Mouse (Mus musculus): Measurements from ENCODE around the gene Atp23. TPM values are rescaled to one million over a fixed set of nuclear protein-coding genes. Genes with fewer than 3 reads are reported as not detected.
A peak's percentile ranks its signal among the peaks of the same experiment; 100 is the strongest.

Gene Atp23
- polyA plus RNA-seq, 1 experiment, result 10.3 TPM

DNA sequence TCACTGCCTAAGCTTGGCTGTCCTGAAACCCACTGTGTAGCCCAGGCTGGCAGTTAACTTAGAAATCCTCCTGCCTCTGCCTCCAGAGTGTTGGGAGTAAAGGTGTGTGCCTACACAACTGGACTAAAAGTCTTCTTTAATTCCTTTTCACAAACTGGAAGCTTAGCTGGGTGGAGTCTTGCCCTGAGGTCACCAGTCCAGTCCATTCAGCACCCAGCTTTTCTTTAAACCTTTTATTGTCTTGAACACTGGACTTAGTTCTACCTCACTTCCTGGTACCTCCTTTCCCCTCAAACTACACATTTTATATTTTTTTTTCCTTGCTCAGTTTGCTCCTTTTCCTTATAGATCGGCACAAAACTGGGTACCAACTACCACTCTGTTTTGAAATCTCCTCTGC lies 10.3 kb upstream of the Atp23 start:
- peaks cover 2% of the 10 kb centered on the region; the same call in 1 of the 2 replicates for H3K4me1 ChIP-seq (ENCODE audit: control insufficient read depth, insufficient read depth, low read length)
- H3K4me3 ChIP-seq (ENCODE audit: control insufficient read depth, low read depth, low read length), result no peak overlapping the region
- TF ChIP-seq POLR2A (IDR thresholded peaks at IDR 0.05; ENCODE audit: control insufficient read depth, low read depth, low read length), result no peak
- no peak for TF ChIP-seq CTCF (IDR thresholded peaks at IDR 0.05; ENCODE audit: control insufficient read depth, insufficient read depth, insufficient replicate concordance, low read depth, low read length)
- no peaks in the 10 kb centered on the region for H3K36me3 ChIP-seq (ENCODE audit: control insufficient read depth, insufficient read depth, low read length)
- no peak overlapping the region for H3K27ac ChIP-seq (ENCODE audit: control insufficient read depth, insufficient read depth, low read depth, low read length)
- H3K27me3 ChIP-seq (ENCODE audit: control insufficient read depth, insufficient read depth, low read length), result no peaks in the 10 kb centered on the region

GRCm38 (mm10) chr10:126906811-126907210 lies 5.7 kb upstream of the Atp23 start:
- Histone ChIP-seq H3K27me3 (ENCODE audit: control insufficient read depth, insufficient read depth, low read length) (no peaks in the 10 kb centered on the region), H3K36me3 (ENCODE audit: control insufficient read depth, insufficient read depth, low read length) (no peaks in the 10 kb centered on the region), H3K27ac (ENCODE audit: control insufficient read depth, insufficient read depth, low read depth, low read length) (no peak overlapping the region), H3K4me3 (ENCODE audit: control insufficient read depth, low read depth, low read length) (peak overlapping the region; percentile 14), H3K4me1 (ENCODE audit: control insufficient read depth, insufficient read depth, low read length) (peaks cover 4% of the 10 kb centered on the region)
- TF ChIP-seq CTCF (IDR thresholded peaks at IDR 0.05; ENCODE audit: control insufficient read depth, insufficient read depth, insufficient replicate concordance, low read depth, low read length) (no peak), POLR2A (IDR thresholded peaks at IDR 0.05; ENCODE audit: control insufficient read depth, low read depth, low read length) (no peak)

- peak; percentile 95 for TF ChIP-seq POLR2A (IDR thresholded peaks at IDR 0.05; ENCODE audit: control insufficient read depth, low read depth, low read length)
- TF ChIP-seq CTCF (IDR thresholded peaks at IDR 0.05; ENCODE audit: control insufficient read depth, insufficient read depth, insufficient replicate concordance, low read depth, low read length), result no peak
- Histone ChIP-seq H3K27ac (ENCODE audit: control insufficient read depth, insufficient read depth, low read depth, low read length) (peak overlapping the region; percentile 95), H3K36me3 (ENCODE audit: control insufficient read depth, insufficient read depth, low read length) (no peaks in the 10 kb centered on the region), H3K4me1 (ENCODE audit: control insufficient read depth, insufficient read depth, low read length) (peaks cover 9% of the 10 kb centered on the region), H3K4me3 (ENCODE audit: control insufficient read depth, low read depth, low read length) (peak overlapping the region; percentile 98), H3K27me3 (ENCODE audit: control insufficient read depth, insufficient read depth, low read length) (no peaks in the 10 kb centered on the region)
Observed at GRCm38 (mm10) chr10:126905650-126906075, 4.5 kb upstream of the Atp23 start.

GRCm38 (mm10) chr10:126905086-126905485 lies 3.9 kb upstream of the Atp23 start:
- Histone ChIP-seq H3K4me3 (ENCODE audit: control insufficient read depth, low read depth, low read length) (peak overlapping the region; percentile 98), H3K27ac (ENCODE audit: control insufficient read depth, insufficient read depth, low read depth, low read length) (peak overlapping the region; percentile 95; the same call in 1 of the 2 replicates), H3K4me1 (ENCODE audit: control insufficient read depth, insufficient read depth, low read length) (peaks cover 11% of the 10 kb centered on the region)

GRCm38 (mm10) chr10:126904221-126904620 lies 3.1 kb upstream of the Atp23 start:
- TF ChIP-seq POLR2A (IDR thresholded peaks at IDR 0.05; ENCODE audit: control insufficient read depth, low read depth, low read length) (no peak), CTCF (IDR thresholded peaks at IDR 0.05; ENCODE audit: control insufficient read depth, insufficient read depth, insufficient replicate concordance, low read depth, low read length) (no peak)
- Histone ChIP-seq H3K4me3 (ENCODE audit: control insufficient read depth, low read depth, low read length) (no peak overlapping the region), H3K36me3 (ENCODE audit: control insufficient read depth, insufficient read depth, low read length) (no peaks in the 10 kb centered on the region), H3K27me3 (ENCODE audit: control insufficient read depth, insufficient read depth, low read length) (no peaks in the 10 kb centered on the region), H3K27ac (ENCODE audit: control insufficient read depth, insufficient read depth, low read depth, low read length) (no peak overlapping the region), H3K4me1 (ENCODE audit: control insufficient read depth, insufficient read depth, low read length) (peaks cover 14% of the 10 kb centered on the region)

More at GRCm38 (mm10) chr10:126905086-126905485, 3.9 kb upstream of the Atp23 start:
- H3K27me3 ChIP-seq (ENCODE audit: control insufficient read depth, insufficient read depth, low read length), result no peaks in the 10 kb centered on the region
- no peaks in the 10 kb centered on the region for H3K36me3 ChIP-seq (ENCODE audit: control insufficient read depth, insufficient read depth, low read length)
- no peak for TF ChIP-seq POLR2A (IDR thresholded peaks at IDR 0.05; ENCODE audit: control insufficient read depth, low read depth, low read length)
- TF ChIP-seq CTCF (IDR thresholded peaks at IDR 0.05; ENCODE audit: control insufficient read depth, insufficient read depth, insufficient replicate concordance, low read depth, low read length), result peak; percentile 45; the same call in 1 of the 2 replicates

DNA sequence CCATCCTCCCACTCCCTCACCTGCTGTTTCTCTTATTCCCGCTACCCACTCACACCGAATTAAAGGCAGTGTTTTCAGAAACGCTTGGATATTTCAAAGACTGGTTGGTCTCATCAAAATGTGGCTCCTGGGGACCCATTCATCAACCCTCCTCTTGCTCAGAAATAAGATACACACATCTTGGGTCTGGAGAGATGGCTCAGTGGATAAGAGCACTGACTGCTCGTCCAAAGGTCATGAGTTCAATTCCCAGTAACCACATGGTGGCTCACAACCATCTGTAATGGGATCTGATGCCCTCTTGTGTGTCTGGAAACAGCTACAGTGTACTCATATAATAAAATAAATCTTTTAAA lies 311 bp upstream of the Atp23 start:
- TF ChIP-seq CTCF (IDR thresholded peaks at IDR 0.05; ENCODE audit: control insufficient read depth, insufficient read depth, insufficient replicate concordance, low read depth, low read length) (no peak), POLR2A (IDR thresholded peaks at IDR 0.05; ENCODE audit: control insufficient read depth, low read depth, low read length) (no peak)
- Histone ChIP-seq H3K36me3 (ENCODE audit: control insufficient read depth, insufficient read depth, low read length) (peaks cover 2% of the 10 kb centered on the region; the same call in 1 of the 2 replicates), H3K4me1 (ENCODE audit: control insufficient read depth, insufficient read depth, low read length) (peaks cover 12% of the 10 kb centered on the region), H3K4me3 (ENCODE audit: control insufficient read depth, low read depth, low read length) (peak overlapping the region; percentile 81), H3K27me3 (ENCODE audit: control insufficient read depth, insufficient read depth, low read length) (no peaks in the 10 kb centered on the region), H3K27ac (ENCODE audit: control insufficient read depth, insufficient read depth, low read depth, low read length) (no peak overlapping the region)

GRCm38 (mm10) chr10:126895891-126896290 lies 5.3 kb downstream of the Atp23 start:
- TF ChIP-seq POLR2A (IDR thresholded peaks at IDR 0.05; ENCODE audit: control insufficient read depth, low read depth, low read length) (no peak), CTCF (IDR thresholded peaks at IDR 0.05; ENCODE audit: control insufficient read depth, insufficient read depth, insufficient replicate concordance, low read depth, low read length) (no peak)
- peaks cover 2% of the 10 kb centered on the region; the same call in 1 of the 2 replicates for H3K36me3 ChIP-seq (ENCODE audit: control insufficient read depth, insufficient read depth, low read length)

More at GRCm38 (mm10) chr10:126895891-126896290, 5.3 kb downstream of the Atp23 start:
- Histone ChIP-seq H3K27ac (ENCODE audit: control insufficient read depth, insufficient read depth, low read depth, low read length) (no peak overlapping the region), H3K4me1 (ENCODE audit: control insufficient read depth, insufficient read depth, low read length) (peaks cover 12% of the 10 kb centered on the region), H3K27me3 (ENCODE audit: control insufficient read depth, insufficient read depth, low read length) (no peaks in the 10 kb centered on the region), H3K4me3 (ENCODE audit: control insufficient read depth, low read depth, low read length) (no peak overlapping the region)
